Mouse (Mus musculus): ENCODE measurements around the gene Rnase10.
"Not testable (repeated sequence)": the region's sequence is repeated elsewhere in the genome, so short reads cannot be mapped to it uniquely, and the experiment has no call there.

Rnase10 gene

GRCm38 (mm10) chr14:51007152-51007801 is at the start of gene Rnase10:
Gene Rnase10, plus strand, starts transcription at chr14:51007751.
- no peak for DNase-seq

GRCm38 (mm10) chr14:50958289-50958995 is 49.1 kb upstream of the Rnase10 start:
- not testable (repeated sequence) for DNase-seq

GRCm38 (mm10) chr14:50968216-50968980 is 39.2 kb upstream of the Rnase10 start:
- DNase-seq = no peak

GRCm38 (mm10) chr14:50969041-50969440 is 38.5 kb upstream of the Rnase10 start:
- DNase-seq = no peak

- DNase-seq = peak; percentile 93
Observed at GRCm38 (mm10) chr14:50969558-50970544, 37.7 kb upstream of the Rnase10 start.

GRCm38 (mm10) chr14:50970822-50971221 is 36.7 kb upstream of the Rnase10 start:
- DNase-seq = peak; percentile 77

- not testable (repeated sequence) for DNase-seq
Observed at GRCm38 (mm10) chr14:50973054-50973453, 34.5 kb upstream of the Rnase10 start.

- DNase-seq = peak; percentile 61
Observed at GRCm38 (mm10) chr14:50973700-50974099, 33.9 kb upstream of the Rnase10 start.

- DNase-seq = peak; percentile 52
Observed at GRCm38 (mm10) chr14:50975001-50975400, 32.5 kb upstream of the Rnase10 start.

GRCm38 (mm10) chr14:50976674-50977073 is 30.9 kb upstream of the Rnase10 start:
- DNase-seq = peak; percentile 92

GRCm38 (mm10) chr14:50978451-50978850 is 29.1 kb upstream of the Rnase10 start:
- peak; percentile 85 for DNase-seq

- DNase-seq = peak; percentile 85
Observed at GRCm38 (mm10) chr14:50979631-50980030, 27.9 kb upstream of the Rnase10 start.

- DNase-seq = peak; percentile 91
Observed at GRCm38 (mm10) chr14:50981207-50981606, 26.3 kb upstream of the Rnase10 start.

GRCm38 (mm10) chr14:50981837-50982236 is 25.7 kb upstream of the Rnase10 start:
- DNase-seq = peak; percentile 96

GRCm38 (mm10) chr14:50987668-50988067 is 19.9 kb upstream of the Rnase10 start:
- DNase-seq = peak; percentile 97

GRCm38 (mm10) chr14:50991037-50991436 is 16.5 kb upstream of the Rnase10 start:
- DNase-seq = peak; percentile 12

GRCm38 (mm10) chr14:50997088-50997487 is 10.5 kb upstream of the Rnase10 start:
- peak; percentile 92 for DNase-seq

- peak; percentile 96 for DNase-seq
Observed at GRCm38 (mm10) chr14:50997999-50998666, 9.4 kb upstream of the Rnase10 start.

GRCm38 (mm10) chr14:51007914-51008713 is 563 bp downstream of the Rnase10 start:
- DNase-seq = peak; percentile 99

- DNase-seq = no peak
Observed at GRCm38 (mm10) chr14:51008781-51009180, 1.2 kb downstream of the Rnase10 start.

- DNase-seq = no peak
Observed at GRCm38 (mm10) chr14:51009572-51009971, 2.0 kb downstream of the Rnase10 start.
